Mouse (Mus musculus): Measurements from ENCODE around the gene Samsn1.

DNA sequence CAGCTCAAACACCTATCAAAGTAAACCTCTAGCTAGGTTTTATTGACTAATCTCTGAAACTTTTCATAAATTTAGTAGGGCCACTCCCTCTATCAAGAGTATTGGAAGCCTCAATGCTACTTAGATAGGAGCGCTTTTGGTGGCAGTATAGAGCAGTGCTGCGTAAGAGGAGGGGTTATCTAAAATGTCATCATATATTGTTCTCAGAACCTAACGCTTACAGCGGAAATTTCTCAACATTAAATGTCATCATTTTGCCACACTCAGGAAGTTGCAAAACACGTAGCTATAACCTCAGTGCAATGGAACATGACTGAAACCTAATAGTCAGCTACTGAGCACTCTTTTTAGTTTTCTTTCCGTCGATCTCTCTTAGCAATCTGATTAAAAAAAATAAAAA is 166.7 kb downstream of the Samsn1 start:
- TF ChIP-seq MAX (IDR thresholded peaks at IDR 0.05) (no peak), CTCF (IDR thresholded peaks at IDR 0.05; ENCODE audit: control insufficient read depth, insufficient read depth, insufficient read length) (no peak), USF1 (IDR thresholded peaks at IDR 0.05; ENCODE audit: low read depth) (no peak), MYOG (IDR thresholded peaks at IDR 0.05; ENCODE audit: control insufficient read depth, extremely low read depth, insufficient read length) (no peak), MYOD1 (IDR thresholded peaks at IDR 0.05; ENCODE audit: control insufficient read depth, insufficient read length, low read depth) (no peak), FOSL1 (IDR thresholded peaks at IDR 0.05; ENCODE audit: insufficient read depth, low read length, poor library complexity, severe bottlenecking) (no peak), CEBPB (IDR thresholded peaks at IDR 0.05; ENCODE audit: low read depth) (no peak)

All from C2C12 (cell line).